Mouse (Mus musculus) heart, postnatal 0 days (tissue): ENCODE results near the gene Stk17b. TPM values are rescaled to one million over a fixed set of nuclear protein-coding genes. Genes with fewer than 3 reads are reported as not detected.

Experiments used
- ATAC-seq: fragments of 200-750 bp; cut with Nextera tagmentation; 2 replicates; pipeline ENCODE4 v1.8.0; 2017; ENCODE audit warnings: low read depth, moderate number of reproducible peaks, moderate library complexity; ENCODE audit not compliant: insufficient read depth
- DNase-seq: peaks from one replicate; pipeline ENCODE4 v3.0.0-alpha.2; 2016; ENCODE audit warnings: low spot score
- H3K27ac ChIP-seq: fragments of 300-500 bp; sonication (generic); 2 replicates; pipeline ENCODE4 v1.5.1; 2014; ENCODE audit warnings: low read depth, mild to moderate bottlenecking
- H3K27me3 ChIP-seq: fragments of 300-500 bp; sonication (generic); 2 replicates; pipeline ENCODE4 v1.6.1; 2014; ENCODE audit warnings: low read length, mixed read lengths; ENCODE audit not compliant: control insufficient read depth, insufficient read depth
- H3K36me3 ChIP-seq: fragments of 300-500 bp; sonication (generic); replicated peaks from 2 replicates; pipeline ENCODE4 v1.6.1; 2014; ENCODE audit warnings: low read length, mixed read lengths; ENCODE audit not compliant: control insufficient read depth, insufficient read depth
- H3K4me1 ChIP-seq: fragments of 300-500 bp; sonication (generic); 2 replicates; pipeline ENCODE4 v1.6.1; 2014; ENCODE audit warnings: antibody characterized with exemption; ENCODE audit not compliant: control insufficient read depth, insufficient read depth
- H3K4me2 ChIP-seq: fragments of 300-500 bp; sonication (generic); 2 replicates; pipeline ENCODE4 v1.6.1; 2014; ENCODE audit warnings: low read depth, mild to moderate bottlenecking, low read length, moderate library complexity
- H3K4me3 ChIP-seq: fragments of 300-500 bp; sonication (generic); 2 replicates; pipeline ENCODE4 v1.5.1; 2014; ENCODE audit warnings: low read depth, low read length
- H3K9ac ChIP-seq: fragments of 300-500 bp; sonication (generic); replicated peaks from 2 replicates; pipeline ENCODE4 v1.6.1; 2014; ENCODE audit warnings: low read depth, low read length, mixed read lengths
- H3K9me3 ChIP-seq: fragments of 300-500 bp; sonication (generic); replicated peaks from 2 replicates; pipeline ENCODE4 v1.6.1; 2016; ENCODE audit warnings: low read length; ENCODE audit not compliant: control insufficient read depth
- CTCF ChIP-seq: IDR thresholded peaks from 2 replicates; pipeline ENCODE4 v1.5.1; 2016; ENCODE audit warnings: antibody characterized with exemption, control low read depth, low read depth
- EP300 ChIP-seq: IDR thresholded peaks from 2 replicates; pipeline ENCODE4 v1.6.1; 2016; ENCODE audit warnings: antibody characterized with exemption, low read depth
- WGBS: fragments of 180-500 bp; shearing (Covaris S2); extraction: QIAGEN DNeasy Blood & Tissue Kit; methylation state at CpG from one replicate; pipeline ENCODE4 v1.1.7; 2014; 5-methylcytosine and 5-hydroxymethylcytosine counted together
- polyA plus RNA-seq: library from polyadenylated mRNA; unstranded; fragments of >200 nt; fragmentation: Nextera tagmentation; extraction: Ambion mirVana; gene quantifications from 2 replicates; pipeline ENCODE4 v1.2.1, GENCODE M21; 2015
- total RNA-seq: library from RNA; depleted of rRNA; stranded (reverse); fragments of >200 nt; gene quantifications from 2 replicates; pipeline ENCODE4 v1.2.3, GENCODE M21; 2014; ENCODE audit warnings: low replicate concordance

The Stk17b gene
- total and polyA plus RNA-seq, 2 experiments from 2014 or later = 10.2 to 21.4 TPM

DNA sequence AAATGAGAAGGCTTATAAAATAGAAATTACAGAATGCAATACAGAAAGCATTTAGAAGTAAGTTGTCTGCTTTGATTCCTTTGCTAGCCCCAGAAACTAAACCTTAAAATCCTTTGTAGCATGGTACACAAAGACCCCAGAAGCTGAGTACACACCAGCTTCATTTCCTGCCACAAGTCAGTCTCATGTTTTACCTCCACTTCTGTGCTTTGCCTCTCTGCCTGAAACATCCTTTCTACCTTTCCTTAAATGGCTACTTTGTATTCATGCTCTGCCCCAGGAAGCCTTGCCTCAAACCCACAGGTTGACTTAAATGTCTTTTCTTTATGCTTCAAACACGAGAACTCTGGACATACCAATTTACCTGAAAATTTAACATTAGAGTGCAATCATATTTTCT is 3.7 kb downstream of the Stk17b start:
- no peak for TF ChIP-seq CTCF
- no peak for TF ChIP-seq EP300
- no peak overlapping the region for H3K9ac ChIP-seq
- peaks cover 9% of the 10 kb centered on the region for H3K4me1 ChIP-seq
- no peaks in the 10 kb centered on the region for H3K9me3 ChIP-seq
- H3K27ac ChIP-seq = no peak overlapping the region
- no peaks in the 10 kb centered on the region for H3K27me3 ChIP-seq
- H3K36me3 ChIP-seq = no peaks in the 10 kb centered on the region
- no peak overlapping the region for H3K4me2 ChIP-seq
- DNase-seq (no peak), ATAC-seq (no peak)
- no peak overlapping the region for H3K4me3 ChIP-seq
- WGBS = 80% methylated on average over 1 of the region's 1 CpGs

DNA sequence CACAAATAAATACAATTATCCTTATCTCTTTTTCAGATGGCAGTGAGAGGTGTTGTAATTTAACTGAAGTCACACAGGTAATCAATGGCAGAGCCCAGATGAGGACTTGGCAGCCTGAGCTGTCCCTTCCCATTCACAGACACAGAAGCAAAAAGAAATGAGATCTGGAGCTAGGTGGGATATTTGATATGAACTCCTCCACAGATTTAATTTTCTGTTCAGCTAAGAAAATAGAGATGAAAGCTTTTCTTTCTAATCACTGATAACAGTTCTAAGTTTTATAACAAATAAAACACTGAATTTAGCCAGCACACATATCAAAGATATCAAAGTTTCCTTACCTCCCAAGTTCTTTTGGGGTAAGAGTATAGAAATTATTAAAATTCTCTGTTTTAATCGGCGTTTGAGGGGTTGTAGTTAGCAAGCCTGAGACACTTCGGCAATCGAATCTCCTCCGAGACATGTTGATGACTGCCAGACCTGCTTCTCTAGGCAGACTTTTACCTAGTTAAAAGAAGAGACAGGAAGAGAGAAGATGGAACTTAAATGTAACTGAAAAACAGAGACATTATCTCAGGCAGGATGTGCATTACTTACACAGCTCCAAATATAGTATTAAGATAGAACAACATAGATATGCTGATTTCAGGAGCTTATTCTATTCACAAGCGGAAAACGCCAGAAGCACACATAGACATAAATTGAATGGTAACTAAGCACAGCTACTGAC is 8.7 kb downstream of the Stk17b start:
- H3K9ac ChIP-seq = no peak overlapping the region
- ATAC-seq = no peak
- WGBS = 68% methylated on average over 7 of the region's 7 CpGs
- no peaks in the 10 kb centered on the region for H3K27me3 ChIP-seq
- DNase-seq = no peak
- no peak overlapping the region for H3K4me3 ChIP-seq
- no peaks in the 10 kb centered on the region for H3K9me3 ChIP-seq
- H3K36me3 ChIP-seq = no peaks in the 10 kb centered on the region
- TF ChIP-seq EP300 (no peak), CTCF (no peak)
- H3K4me1 ChIP-seq = peaks cover 9% of the 10 kb centered on the region
- H3K27ac ChIP-seq = no peak overlapping the region
- no peak overlapping the region for H3K4me2 ChIP-seq

DNA sequence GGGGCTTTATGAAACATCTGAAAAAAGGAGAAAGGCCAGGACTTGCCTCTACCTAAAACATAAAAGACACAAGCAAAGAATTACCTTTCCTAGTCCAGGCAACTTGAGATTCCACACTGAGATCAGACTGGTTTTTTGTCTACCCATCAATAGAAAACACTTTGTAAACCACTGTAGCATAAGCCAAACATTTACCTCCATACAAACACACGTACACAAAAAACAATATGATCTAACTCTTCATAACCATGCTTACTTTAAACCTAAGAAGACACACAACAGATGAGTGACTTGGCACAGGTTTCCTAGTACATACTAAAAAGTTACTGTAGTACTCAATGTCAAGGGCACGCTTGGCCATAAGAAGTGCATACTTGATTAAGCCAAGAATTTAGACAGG is 9.5 kb downstream of the Stk17b start:
- DNase-seq (no peak), ATAC-seq (no peak)
- no peak overlapping the region for H3K4me2 ChIP-seq
- no peaks in the 10 kb centered on the region for H3K9me3 ChIP-seq
- H3K27ac ChIP-seq = no peak overlapping the region
- peaks cover 9% of the 10 kb centered on the region for H3K4me1 ChIP-seq
- no peaks in the 10 kb centered on the region for H3K27me3 ChIP-seq
- H3K9ac ChIP-seq = no peak overlapping the region
- TF ChIP-seq EP300 (no peak), CTCF (no peak)
- H3K36me3 ChIP-seq = 0 out of 2 replicates have a peak, but pooled peaks cover 4% of the 10 kb centered on the region
- 91% methylated on average over 2 of the region's 2 CpGs for WGBS
- no peak overlapping the region for H3K4me3 ChIP-seq

DNA sequence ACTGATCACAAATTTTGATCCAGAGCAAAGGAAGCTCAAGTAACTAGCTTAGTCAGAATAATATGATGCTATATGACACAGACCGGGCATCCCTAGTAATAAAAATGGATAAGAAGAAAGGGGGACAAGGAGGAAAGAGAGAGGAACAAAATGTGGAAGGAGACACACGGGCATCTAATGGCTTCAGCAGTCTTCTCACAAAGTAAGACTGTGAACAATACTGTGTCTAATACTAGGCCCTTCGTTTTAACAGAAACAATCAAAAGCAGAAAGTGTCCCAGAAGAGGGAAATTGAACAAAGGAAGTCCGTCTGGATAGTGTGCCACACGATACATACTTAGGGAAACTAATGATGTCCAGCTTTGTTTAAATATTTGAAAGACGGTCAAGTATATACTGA is 10.0 kb downstream of the Stk17b start:
- Histone ChIP-seq H3K36me3 (0 out of 2 replicates have a peak, but pooled peaks cover 7% of the 10 kb centered on the region), H3K4me2 (no peak overlapping the region), H3K9me3 (no peaks in the 10 kb centered on the region), H3K4me1 (peaks cover 9% of the 10 kb centered on the region), H3K9ac (no peak overlapping the region), H3K27ac (no peak overlapping the region), H3K4me3 (no peak overlapping the region), H3K27me3 (no peaks in the 10 kb centered on the region)
- WGBS = 79% methylated on average over 6 of the region's 6 CpGs
- no peak for DNase-seq
- TF ChIP-seq EP300 (no peak), CTCF (no peak)
- ATAC-seq = no peak

DNA sequence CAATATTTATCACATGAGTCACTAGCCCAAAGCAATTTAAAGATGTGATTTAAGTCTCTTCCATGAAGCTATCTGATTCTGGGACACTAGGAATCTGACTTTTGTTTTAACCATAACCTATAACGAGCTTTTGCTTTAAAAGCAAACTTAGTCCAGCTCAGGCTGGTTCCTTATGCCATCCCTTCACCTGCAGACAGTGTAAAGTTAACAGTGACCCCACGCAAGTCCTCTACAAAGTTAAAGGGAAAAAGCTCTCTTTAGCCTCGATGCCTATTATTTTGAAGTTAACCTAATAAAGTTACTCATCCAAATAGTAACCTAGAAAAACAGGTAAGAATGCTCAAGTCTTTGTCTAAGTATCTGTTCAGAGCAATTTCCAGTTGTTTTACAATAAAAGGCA is 10.5 kb downstream of the Stk17b start:
- Histone ChIP-seq H3K4me1 (peaks cover 9% of the 10 kb centered on the region), H3K9ac (no peak overlapping the region), H3K27me3 (no peaks in the 10 kb centered on the region), H3K4me3 (no peak overlapping the region), H3K9me3 (no peaks in the 10 kb centered on the region), H3K36me3 (0 out of 2 replicates have a peak, but pooled peaks cover 7% of the 10 kb centered on the region), H3K27ac (no peak overlapping the region), H3K4me2 (no peak overlapping the region)
- TF ChIP-seq CTCF (no peak), EP300 (no peak)
- no peak for ATAC-seq
- WGBS = 90% methylated on average over 3 of the region's 3 CpGs
- no peak for DNase-seq

DNA sequence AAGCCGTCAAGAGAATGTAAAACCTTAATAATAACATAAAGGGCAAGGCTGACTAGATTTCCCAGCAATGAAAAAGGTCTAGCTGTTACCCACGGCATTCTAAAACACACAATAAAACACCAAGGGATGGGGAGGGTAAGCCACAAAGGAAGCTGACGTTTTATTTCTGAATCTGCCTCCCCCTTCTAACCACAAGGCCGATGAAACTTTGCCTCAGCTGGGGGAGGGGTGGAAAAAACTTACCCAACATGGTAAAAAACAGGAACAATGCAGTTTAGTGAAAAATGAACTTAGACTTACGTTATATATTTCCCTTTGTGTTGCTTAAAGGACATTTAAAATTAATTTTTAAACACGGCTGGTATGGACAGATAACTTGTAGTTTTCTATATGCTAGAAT is 11.0 kb downstream of the Stk17b start:
- no peak for TF ChIP-seq CTCF
- TF ChIP-seq EP300 = no peak
- Histone ChIP-seq H3K9me3 (no peaks in the 10 kb centered on the region), H3K27me3 (no peaks in the 10 kb centered on the region), H3K27ac (no peak overlapping the region), H3K9ac (no peak overlapping the region), H3K36me3 (peaks cover 11% of the 10 kb centered on the region; the same call in 1 of the 2 replicates), H3K4me3 (no peak overlapping the region), H3K4me2 (no peak overlapping the region), H3K4me1 (peaks cover 9% of the 10 kb centered on the region)
- 66% methylated on average over 6 of the region's 6 CpGs for WGBS
- no peak for DNase-seq
- ATAC-seq = no peak
